Comparison of ENCODE assay signal across 8 mouse cellular contexts in genomic region chr13:55327633-55328032, GRCm38 (mm10). TPM values are rescaled to one million over a fixed set of nuclear protein-coding genes. Genes with fewer than 3 reads are reported as not detected.
DNase-seq lines count a peak whose midpoint lies in the region; ATAC-seq and TF ChIP-seq lines count a peak whose summit lies in the region.

No protein-coding gene starts in this region.

- H3K9me3 ChIP-seq in embryonic facial prominence, embryonic 13.5 days: no peaks in the 10 kb centered on the region
- H3K9me3 ChIP-seq in limb, embryonic 12.5 days: no peaks in the 10 kb centered on the region
- H3K9me3 ChIP-seq in midbrain, embryonic 16.5 days (replicated peaks; ENCODE audit: control insufficient read depth, low read length, poor library complexity, severe bottlenecking): no peaks in the 10 kb centered on the region

- H3K4me1 ChIP-seq in embryonic facial prominence, embryonic 13.5 days: peaks cover 50% of the 10 kb centered on the region
- peaks cover 16% of the 10 kb centered on the region; the same call in 1 of the 2 replicates for H3K4me1 ChIP-seq in kidney, adult 2 months (ENCODE audit: control insufficient read depth, insufficient read depth, low read length)
- peaks cover 45% of the 10 kb centered on the region for H3K4me1 ChIP-seq in limb, embryonic 12.5 days (replicated peaks)
- peaks cover 29% of the 10 kb centered on the region for H3K4me1 ChIP-seq in midbrain, embryonic 16.5 days (ENCODE audit: control insufficient read depth, insufficient read depth, low read length)

- H3K9ac ChIP-seq in embryonic facial prominence, embryonic 13.5 days: peak overlapping the region; percentile 28; the same call in 1 of the 2 replicates
- peak overlapping the region; percentile 75; the same call in 1 of the 2 replicates for H3K9ac ChIP-seq in limb, embryonic 12.5 days (replicated peaks)
- H3K9ac ChIP-seq in midbrain, embryonic 16.5 days (ENCODE audit: low read depth, low read length): no peak overlapping the region

- H3K27ac ChIP-seq in embryonic facial prominence, embryonic 13.5 days: 0 out of 2 replicates have a peak overlapping the region, but pooled peaks have one; percentile 1
- H3K27ac ChIP-seq in kidney, adult 2 months (ENCODE audit: insufficient read depth, low read depth, low read length): no peak overlapping the region
- H3K27ac ChIP-seq in limb, embryonic 12.5 days: no peak overlapping the region
- H3K27ac ChIP-seq in midbrain, embryonic 16.5 days (ENCODE audit: low read length): peak overlapping the region; percentile 65; the same call in 1 of the 2 replicates

- DNase-seq in 3134 (ENCODE audit: extremely low read depth, insufficient read length, low spot score): peak; percentile 80
- peak; percentile 78 for DNase-seq in adrenal gland, postnatal 25 days
- DNase-seq in heart, adult 18-20 months: peak; percentile 85 to 86
- peak; percentile 93 for DNase-seq in kidney, adult 2 months
- DNase-seq in spleen, postnatal 10 days (ENCODE audit: low spot score in 2 of 2): peak; percentile 88 to 92

- H3K36me3 ChIP-seq in embryonic facial prominence, embryonic 13.5 days: peaks cover 35% of the 10 kb centered on the region
- H3K36me3 ChIP-seq in kidney, adult 2 months (ENCODE audit: control insufficient read depth, insufficient read depth, low read length): no peaks in the 10 kb centered on the region; the same call in 1 of the 2 replicates
- peaks cover 38% of the 10 kb centered on the region for H3K36me3 ChIP-seq in limb, embryonic 12.5 days
- H3K36me3 ChIP-seq in midbrain, embryonic 16.5 days (ENCODE audit: control insufficient read depth, insufficient read depth, low read length): peaks cover 12% of the 10 kb centered on the region

- peak overlapping the region; percentile 69 for H3K4me3 ChIP-seq in embryonic facial prominence, embryonic 13.5 days
- no peak overlapping the region for H3K4me3 ChIP-seq in kidney, adult 2 months (ENCODE audit: insufficient read depth, low read depth, low read length)
- H3K4me3 ChIP-seq in limb, embryonic 12.5 days (replicated peaks): peak overlapping the region; percentile 72
- no peak overlapping the region for H3K4me3 ChIP-seq in midbrain, embryonic 16.5 days (ENCODE audit: low read depth, low read length)

- peak; percentile 95 for TF ChIP-seq CTCF in kidney, adult 2 months (conservative IDR thresholded peaks at IDR 0.05; ENCODE audit: insufficient read depth, insufficient read length, low read depth, low read length)

- no peak for TF ChIP-seq POLR2A in kidney, adult 2 months (IDR thresholded peaks at IDR 0.05; ENCODE audit: low read depth, low read length)

- 45% methylated on average over 8 of the region's 8 CpGs for WGBS in embryonic facial prominence, embryonic 13.5 days
- 34% methylated on average over 8 of the region's 8 CpGs for WGBS in kidney, adult 2 months
- 50% methylated on average over 8 of the region's 8 CpGs for WGBS in limb, embryonic 12.5 days
- 30% methylated on average over 4 of the region's 8 CpGs for WGBS in midbrain, embryonic 16.5 days

- H3K4me2 ChIP-seq in embryonic facial prominence, embryonic 13.5 days: peak overlapping the region; percentile 90
- peak overlapping the region; percentile 90 for H3K4me2 ChIP-seq in limb, embryonic 12.5 days
- peak overlapping the region; percentile 9; the same call in 1 of the 2 replicates for H3K4me2 ChIP-seq in midbrain, embryonic 16.5 days (ENCODE audit: low read length)

- ATAC-seq in embryonic facial prominence, embryonic 13.5 days (ENCODE audit: insufficient number of reproducible peaks, insufficient read depth, low FRiP score, low TSS enrichment, low read depth): no peak
- no peak for ATAC-seq in limb, embryonic 12.5 days (ENCODE audit: insufficient number of reproducible peaks, insufficient read depth, low FRiP score, low TSS enrichment, low read depth)
- peak; percentile 36 for ATAC-seq in midbrain, embryonic 16.5 days

- H3K27me3 ChIP-seq in embryonic facial prominence, embryonic 13.5 days: no peaks in the 10 kb centered on the region
- no peaks in the 10 kb centered on the region for H3K27me3 ChIP-seq in kidney, adult 2 months (replicated peaks; ENCODE audit: control insufficient read depth, insufficient read depth, low read length)
- H3K27me3 ChIP-seq in limb, embryonic 12.5 days: no peaks in the 10 kb centered on the region
- H3K27me3 ChIP-seq in midbrain, embryonic 16.5 days (ENCODE audit: control insufficient read depth, insufficient read depth, low read depth, low read length): no peaks in the 10 kb centered on the region

RNA-seq across cellular contexts. Expression of gene Mxd3, which starts 2.0 kb away (rescaled TPM):
- total RNA-seq in adrenal gland, postnatal 25 days (2021): 5.0 and 8.3 TPM in 2 replicates
- 41.4 and 51.0 TPM in 2 replicates for polyA plus RNA-seq in embryonic facial prominence, embryonic 13.5 days (2015; fragmentation: Nextera tagmentation; extraction: Ambion mirVana)
- under 1 TPM; 0.21 to 0.37 TPM for total RNA-seq in heart, adult 18-20 months (2021)
- 1.2 and 1.3 TPM in 2 replicates for polyA plus RNA-seq in kidney, adult 2 months (2012; rRNA removed)
- 33.7 and 34.9 TPM in 2 replicates for polyA plus RNA-seq in limb, embryonic 12.5 days (2016; fragmentation: Nextera tagmentation; extraction: Ambion mirVana)
- 6.9 and 7.9 TPM in 2 replicates for polyA plus RNA-seq in midbrain, embryonic 16.5 days (2015; fragmentation: Nextera tagmentation; extraction: Ambion mirVana)

RNA-seq across cellular contexts. Expression of gene Rab24, which starts 5.9 kb away (rescaled TPM):
- 58.0 and 87.0 TPM in 2 replicates for total RNA-seq in adrenal gland, postnatal 25 days (2021)
- polyA plus RNA-seq in embryonic facial prominence, embryonic 13.5 days (2015; fragmentation: Nextera tagmentation; extraction: Ambion mirVana): 104 and 112 TPM in 2 replicates
- 10 to 100 TPM; 35.2 to 38.0 TPM for total RNA-seq in heart, adult 18-20 months (2021)
- 81.8 and 89.8 TPM in 2 replicates for polyA plus RNA-seq in kidney, adult 2 months (2012; rRNA removed)
- polyA plus RNA-seq in limb, embryonic 12.5 days (2016; fragmentation: Nextera tagmentation; extraction: Ambion mirVana): 108 and 109 TPM in 2 replicates
- 91.0 and 92.2 TPM in 2 replicates for polyA plus RNA-seq in midbrain, embryonic 16.5 days (2015; fragmentation: Nextera tagmentation; extraction: Ambion mirVana)

RNA-seq across cellular contexts. Expression of gene Prelid1, which starts 7.3 kb away (rescaled TPM):
- total RNA-seq in adrenal gland, postnatal 25 days (2021): 153 and 156 TPM in 2 replicates
- polyA plus RNA-seq in embryonic facial prominence, embryonic 13.5 days (2015; fragmentation: Nextera tagmentation; extraction: Ambion mirVana): 369 and 402 TPM in 2 replicates
- total RNA-seq in heart, adult 18-20 months (2021): 10 to 100 TPM; 40.4 to 47.3 TPM
- polyA plus RNA-seq in kidney, adult 2 months (2012; rRNA removed): 542 and 589 TPM in 2 replicates
- polyA plus RNA-seq in limb, embryonic 12.5 days (2016; fragmentation: Nextera tagmentation; extraction: Ambion mirVana): 361 and 370 TPM in 2 replicates
- polyA plus RNA-seq in midbrain, embryonic 16.5 days (2015; fragmentation: Nextera tagmentation; extraction: Ambion mirVana): 319 and 320 TPM in 2 replicates

RNA-seq across cellular contexts. Expression of gene Lman2, which starts 35.0 kb away (rescaled TPM):
- total RNA-seq in adrenal gland, postnatal 25 days (2021): 107 and 109 TPM in 2 replicates
- polyA plus RNA-seq in embryonic facial prominence, embryonic 13.5 days (2015; fragmentation: Nextera tagmentation; extraction: Ambion mirVana): 89.3 and 93.1 TPM in 2 replicates
- 10 to 100 TPM; 46.7 to 51.6 TPM for total RNA-seq in heart, adult 18-20 months (2021)
- 114 and 126 TPM in 2 replicates for polyA plus RNA-seq in kidney, adult 2 months (2012; rRNA removed)
- polyA plus RNA-seq in limb, embryonic 12.5 days (2016; fragmentation: Nextera tagmentation; extraction: Ambion mirVana): 92.9 and 99.8 TPM in 2 replicates
- polyA plus RNA-seq in midbrain, embryonic 16.5 days (2015; fragmentation: Nextera tagmentation; extraction: Ambion mirVana): 43.4 and 50.3 TPM in 2 replicates

RNA-seq across cellular contexts. Expression of gene Rgs14, which starts 41.9 kb away (rescaled TPM):
- 0.70 and 0.86 TPM in 2 replicates for total RNA-seq in adrenal gland, postnatal 25 days (2021)
- 1.4 TPM in 2 replicates for polyA plus RNA-seq in embryonic facial prominence, embryonic 13.5 days (2015; fragmentation: Nextera tagmentation; extraction: Ambion mirVana)
- total RNA-seq in heart, adult 18-20 months (2021): 1 to 10 TPM in 1 of 2 experiments, under 1 TPM in 1; 0.57 to 1.5 TPM
- 3.3 and 4.2 TPM in 2 replicates for polyA plus RNA-seq in kidney, adult 2 months (2012; rRNA removed)
- polyA plus RNA-seq in limb, embryonic 12.5 days (2016; fragmentation: Nextera tagmentation; extraction: Ambion mirVana): 0.82 and 1.2 TPM in 2 replicates
- polyA plus RNA-seq in midbrain, embryonic 16.5 days (2015; fragmentation: Nextera tagmentation; extraction: Ambion mirVana): 0.34 and 0.62 TPM in 2 replicates

Comparison
In these comparisons a context has a peak if more than half of its experiments do, and no peak if none do; other contexts are left out.
1. H3K27ac ChIP-seq: peak in embryonic facial prominence, embryonic 13.5 days (single experiment) and midbrain, embryonic 16.5 days (single experiment); none in kidney, adult 2 months (single experiment) and limb, embryonic 12.5 days (single experiment).
2. H3K4me2 ChIP-seq: peak in every context shown above with its lines; median percentile 90 in embryonic facial prominence, embryonic 13.5 days; 90 in limb, embryonic 12.5 days; 9 in midbrain, embryonic 16.5 days.
3. H3K4me3 ChIP-seq: peak in embryonic facial prominence, embryonic 13.5 days (single experiment) and limb, embryonic 12.5 days (single experiment); none in kidney, adult 2 months (single experiment) and midbrain, embryonic 16.5 days (single experiment).
4. Peak in every context shown above with its lines, with median percentiles within 50 percentile points of each other: DNase-seq.